Mouse (Mus musculus) megakaryocyte progenitor cell, adult 5-6 weeks (primary cell): ENCODE data around the gene Sys1. TPM values are rescaled to one million over a fixed set of nuclear protein-coding genes. Genes with fewer than 3 reads are reported as not detected.

Experiments
- ATAC-seq: replicated peaks from 2 replicates; pipeline ENCODE4 v1.8.0; 2016; ENCODE audit warnings: mild to moderate bottlenecking, moderate TSS enrichment, inconsistent platforms; ENCODE audit not compliant: poor library complexity
- total RNA-seq, 2 experiments: library from RNA; stranded (forward) in 1 of 2; stranded (reverse) in 1 of 2; fragments of 157-497, 149-512 nt in 1 of 2; fragments of 200-1000 nt in 1 of 2; gene quantifications; 2 replicates each; pipeline versions ENCODE4 v1.2.3 to v1.2.4; 2015 to 2017

Sys1 gene
- total RNA-seq, 2 experiments from 2014 or later: 20.0 to 39.1 TPM

- no peak for ATAC-seq
These were observed 23.4 kb upstream of the Sys1 start for GRCm38 (mm10) chr2:164433278-164433895.

GRCm38 (mm10) chr2:164434681-164435080, 22.1 kb upstream of the Sys1 start:
- ATAC-seq: no peak

- no peak for ATAC-seq
These were observed 21.3 kb upstream of the Sys1 start for GRCm38 (mm10) chr2:164435216-164436090.

GRCm38 (mm10) chr2:164436215-164436913, 20.4 kb upstream of the Sys1 start:
- no peak for ATAC-seq

- ATAC-seq: no peak
These were observed 19.8 kb upstream of the Sys1 start for GRCm38 (mm10) chr2:164436961-164437360.

GRCm38 (mm10) chr2:164437710-164438109, 19.1 kb upstream of the Sys1 start:
- no peak for ATAC-seq

GRCm38 (mm10) chr2:164438257-164438656, 18.5 kb upstream of the Sys1 start:
- no peak for ATAC-seq

- ATAC-seq: no peak
These were observed 17.8 kb upstream of the Sys1 start for GRCm38 (mm10) chr2:164439001-164439421.

- no peak for ATAC-seq
These were observed 16.4 kb upstream of the Sys1 start for GRCm38 (mm10) chr2:164440314-164440713.

- ATAC-seq: peak; percentile 87
These were observed 15.6 kb upstream of the Sys1 start for GRCm38 (mm10) chr2:164441155-164441554.

- ATAC-seq: no peak
These were observed 15.0 kb upstream of the Sys1 start for GRCm38 (mm10) chr2:164441731-164442130.

- ATAC-seq: no peak
These were observed 14.3 kb upstream of the Sys1 start for GRCm38 (mm10) chr2:164442315-164443050.

GRCm38 (mm10) chr2:164443051-164443437, 13.7 kb upstream of the Sys1 start:
- 0 out of 2 replicates have a peak, but pooled peaks have one; percentile 24 for ATAC-seq

GRCm38 (mm10) chr2:164443460-164444000, 13.2 kb upstream of the Sys1 start, which contains the start of gene Sdc4:
TSS of gene Sdc4 (minus strand) at chr2:164443887.
- ATAC-seq: no peak

- ATAC-seq: no peak
These were observed 12.1 kb upstream of the Sys1 start for GRCm38 (mm10) chr2:164444701-164445100.

- no peak for ATAC-seq
These were observed 11.2 kb upstream of the Sys1 start for GRCm38 (mm10) chr2:164445399-164446085.

GRCm38 (mm10) chr2:164446086-164446469, 10.7 kb upstream of the Sys1 start:
- ATAC-seq: no peak

- ATAC-seq: no peak
These were observed 8.6 kb upstream of the Sys1 start for GRCm38 (mm10) chr2:164448140-164448539.

GRCm38 (mm10) chr2:164448921-164449320, 7.8 kb upstream of the Sys1 start:
- ATAC-seq: no peak
